Mouse (Mus musculus) inflammation-experienced regulatory T-cells, adult 16 weeks (primary cell): ENCODE measurements around the gene Casp9. TPM values are rescaled to one million over a fixed set of nuclear protein-coding genes. Genes with fewer than 3 reads are reported as not detected.

ENCODE experiments used
- polyA plus RNA-seq: library from polyadenylated mRNA; unstranded; fragments of 100-300 nt; shearing (Covaris generic); gene quantifications from one replicate; pipeline ENCODE4 v1.2.1, GENCODE M21; 2017

Casp9 gene
- polyA plus RNA-seq = 23.9 TPM

DNA sequence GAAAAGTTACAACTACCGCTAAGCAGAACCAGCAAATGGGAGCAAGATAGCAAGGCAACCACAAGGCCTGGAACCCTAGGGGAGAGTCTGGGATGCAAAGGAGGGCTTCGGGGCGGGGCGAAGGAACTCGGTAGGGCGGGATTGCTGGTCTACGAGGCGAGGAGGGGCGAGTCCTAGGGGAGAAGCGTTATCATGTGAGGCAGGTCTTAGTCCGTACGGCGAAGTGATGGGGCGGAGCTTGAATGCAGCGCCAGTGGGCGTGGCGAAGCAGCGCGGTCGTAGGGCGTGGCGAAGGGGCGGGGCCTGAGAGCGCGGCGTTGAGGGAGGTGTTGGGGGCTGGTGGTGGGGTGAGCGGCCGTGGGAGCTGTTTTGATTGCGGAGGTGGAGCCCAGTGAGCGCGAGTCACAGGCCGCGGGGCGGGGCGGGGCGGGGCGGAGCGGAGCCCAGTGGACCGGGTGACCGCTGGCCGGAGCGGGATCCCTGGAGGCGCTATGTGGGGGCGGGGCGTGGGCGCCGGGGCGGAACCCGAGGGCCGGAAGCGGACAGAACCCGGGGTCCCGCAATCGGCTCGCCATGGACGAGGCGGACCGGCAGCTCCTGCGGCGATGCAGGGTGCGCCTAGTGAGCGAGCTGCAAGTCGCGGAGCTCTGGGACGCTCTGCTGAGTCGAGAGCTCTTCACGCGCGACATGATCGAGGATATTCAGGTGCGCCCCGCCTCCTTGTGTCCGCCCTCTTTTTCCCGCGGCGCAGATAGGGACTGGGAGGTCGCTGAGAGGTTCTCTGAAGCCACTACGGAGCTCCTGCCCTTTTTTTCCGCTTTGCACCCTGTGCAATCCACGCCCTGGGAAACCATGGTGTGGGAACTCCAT, at the start of gene Casp9:
Casp9 (plus strand) TSS at position 331 of the 870 bp plus-strand sequence.

DNA sequence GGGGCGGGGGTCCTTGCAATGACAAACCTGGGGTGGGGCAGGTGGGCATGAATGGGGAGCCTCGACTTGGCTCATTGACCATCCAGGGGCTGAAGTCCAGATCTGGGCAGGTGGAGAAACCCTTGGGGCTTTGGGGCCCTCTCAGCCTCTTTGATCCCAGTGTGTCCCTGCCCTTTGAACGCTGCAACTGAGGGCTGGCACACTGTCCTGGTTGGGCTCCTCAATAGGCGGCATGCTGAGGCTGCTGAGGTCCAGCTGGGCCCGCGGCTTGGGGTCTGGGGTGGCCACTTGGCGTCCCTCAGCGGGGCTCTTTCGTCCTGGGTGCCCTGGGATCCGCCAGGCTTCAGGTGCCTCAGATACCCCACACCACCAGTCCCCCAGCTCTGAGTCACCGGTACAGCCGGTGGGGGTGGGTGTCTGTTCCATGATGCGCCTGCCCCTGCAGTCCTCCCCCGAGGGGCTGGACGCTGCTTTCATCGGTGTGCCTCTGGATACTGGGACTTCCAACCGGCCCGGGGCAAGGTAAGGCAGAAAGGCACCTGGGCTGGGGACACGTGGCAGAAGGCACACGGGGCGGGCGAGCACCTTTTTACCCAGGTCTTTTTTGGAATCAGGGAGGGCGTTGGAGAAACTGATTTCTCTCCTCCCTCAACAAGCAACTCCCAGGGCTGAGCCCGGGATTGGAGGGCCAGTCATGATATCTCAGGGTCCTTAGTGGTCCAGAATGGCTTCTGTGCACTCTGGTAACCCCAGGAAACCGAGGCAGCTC, 46.6 kb upstream of the Casp9 start, which contains the start of gene Agmat:
Agmat (plus strand) TSS at position 95 of the 769 bp plus-strand sequence.

GRCm38 (mm10) chr4:141790524-141790990, 2.9 kb upstream of the Casp9 start, which contains the start of gene Dnajc16:
Gene Dnajc16 (minus strand): TSS chr4:141790931.

DNA sequence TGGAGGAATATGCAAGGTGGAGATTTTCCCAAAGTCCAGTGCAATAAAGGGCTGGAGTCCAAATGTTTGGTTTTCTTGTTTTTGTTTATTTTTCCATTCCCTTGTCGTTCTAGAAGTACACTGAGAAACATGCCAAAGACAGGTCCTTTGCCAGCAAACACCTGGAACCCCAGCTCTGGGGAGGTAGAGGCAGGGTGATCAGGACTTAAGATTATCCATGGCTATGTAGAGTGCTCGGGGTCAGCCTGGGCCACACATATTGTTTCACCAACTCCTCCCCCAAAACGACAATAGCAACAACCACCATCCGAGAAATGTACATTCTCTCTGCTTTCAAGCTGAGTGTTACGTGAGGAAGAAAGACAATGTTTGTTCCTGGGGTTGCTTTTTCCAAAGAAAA, 32.6 kb downstream of the Casp9 start, which contains the start of gene Cela2a:
Cela2a (minus strand) TSS at position 101 of the 400 bp plus-strand sequence.

DNA sequence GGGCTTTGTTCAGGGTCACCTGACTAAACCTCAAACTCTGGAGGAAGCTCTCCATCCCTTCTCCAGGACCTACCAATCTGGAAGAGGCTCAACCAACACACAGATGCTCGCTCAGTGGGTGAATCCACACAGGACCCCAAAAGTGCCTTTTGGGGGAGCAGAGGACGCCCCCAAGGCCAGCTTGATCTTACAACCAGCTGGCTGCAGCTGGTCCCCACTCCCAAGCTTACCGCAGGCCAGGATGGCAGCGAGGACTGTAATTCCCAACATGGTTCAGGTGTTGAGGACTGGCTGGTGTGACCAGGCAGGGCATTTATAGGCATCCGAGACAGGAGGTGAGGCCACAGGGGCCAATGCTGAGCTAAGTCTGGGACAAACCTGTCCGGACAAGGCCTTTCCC, 52.6 kb downstream of the Casp9 start, which contains the start of gene Ctrc:
Ctrc (minus strand) TSS at position 361 of the 400 bp plus-strand sequence.

Other genes starting within 250 kb of the Casp9 start
- gene Fblim1, start 187.5 kb upstream of the Casp9 start, polyA plus RNA-seq = 0.29 TPM
- 0.57 TPM for gene Tmem82, start 175.0 kb upstream of the Casp9 start, polyA plus RNA-seq
- not detected for gene Slc25a34, start 169.8 kb upstream of the Casp9 start, polyA plus RNA-seq
- 3.9 TPM for gene Plekhm2, start 128.7 kb upstream of the Casp9 start, polyA plus RNA-seq
- gene Rsc1a1, start 108.0 kb upstream of the Casp9 start, polyA plus RNA-seq = 0.17 TPM
- 6.3 TPM for gene Ddi2, start 70.2 kb upstream of the Casp9 start, polyA plus RNA-seq
- not detected for gene Agmat, start 46.9 kb upstream of the Casp9 start, polyA plus RNA-seq
- gene Dnajc16, start 2.7 kb upstream of the Casp9 start, polyA plus RNA-seq = 6.4 TPM
- gene Cela2a, start 32.5 kb downstream of the Casp9 start, polyA plus RNA-seq = not detected
- gene Ctrc, start 52.7 kb downstream of the Casp9 start, polyA plus RNA-seq = not detected
- gene Efhd2, start 81.3 kb downstream of the Casp9 start, polyA plus RNA-seq = 21.0 TPM
- 0.49 TPM for gene Fhad1, start 221.5 kb downstream of the Casp9 start, polyA plus RNA-seq